Mouse (Mus musculus) cortical plate, adult 2 months (tissue): Measurements from ENCODE around the gene Fam71e2.

Experiments used
- CTCF ChIP-seq: fragments of 200-500 bp; IDR thresholded peaks from 2 replicates; pipeline ENCODE4 v1.5.1; 2011; ENCODE audit warnings: mild to moderate bottlenecking, control low read depth, low read length; ENCODE audit not compliant: insufficient read depth; ENCODE audit errors: extremely low read depth
- POLR2A ChIP-seq: fragments of 200-500 bp; IDR thresholded peaks from 2 replicates; pipeline ENCODE4 v1.6.1; 2011; ENCODE audit warnings: mild to moderate bottlenecking, low read length, control low read depth; ENCODE audit not compliant: insufficient read depth; ENCODE audit errors: extremely low read depth

- TF ChIP-seq CTCF (no peak), POLR2A (no peak)
Measured at GRCm38 (mm10) chr7:4783667-4784268, 12.7 kb upstream of the Fam71e2 start.
